Mouse (Mus musculus): ENCODE results near the gene Trit1. TPM values are rescaled to one million over a fixed set of nuclear protein-coding genes. Genes with fewer than 3 reads are reported as not detected.

Trit1 gene
- polyA plus RNA-seq, 1 experiment from 2014 or later, result 26.6 TPM

- 95% methylated on average over 13 of the region's 13 CpGs for WGBS
- Histone ChIP-seq H3K27ac (ENCODE audit: low read depth, low read length) (no peak overlapping the region), H3K9me3 (ENCODE audit: control insufficient read depth, low read length) (no peaks in the 10 kb centered on the region), H3K4me1 (replicated peaks; ENCODE audit: control insufficient read depth, insufficient read depth, low read length) (no peaks in the 10 kb centered on the region), H3K36me3 (ENCODE audit: control insufficient read depth, insufficient read depth, low read length) (peaks cover 14% of the 10 kb centered on the region; the same call in 1 of the 2 replicates), H3K4me2 (replicated peaks; ENCODE audit: low read depth, low read length) (no peak overlapping the region), H3K9ac (ENCODE audit: low read depth, low read length) (no peak overlapping the region), H3K27me3 (ENCODE audit: control insufficient read depth, insufficient read depth, low read length) (no peaks in the 10 kb centered on the region), H3K4me3 (ENCODE audit: low read depth, low read length) (no peak overlapping the region)
- DNase-seq (ENCODE audit: low spot score) (no peak), ATAC-seq (ENCODE audit: low FRiP score) (no peak)
These were observed 9.8 kb downstream of the Trit1 start for GRCm38 (mm10) chr4:123026161-123026560.

- H3K9me3 ChIP-seq (ENCODE audit: control insufficient read depth, low read length), result no peaks in the 10 kb centered on the region
- H3K4me2 ChIP-seq (replicated peaks; ENCODE audit: low read depth, low read length), result no peak overlapping the region
- H3K36me3 ChIP-seq (ENCODE audit: control insufficient read depth, insufficient read depth, low read length), result peaks cover 14% of the 10 kb centered on the region; the same call in 1 of the 2 replicates
- WGBS, result 86% methylated on average over 4 of the region's 4 CpGs
- no peaks in the 10 kb centered on the region for H3K27me3 ChIP-seq (ENCODE audit: control insufficient read depth, insufficient read depth, low read length)
- no peak overlapping the region for H3K27ac ChIP-seq (ENCODE audit: low read depth, low read length)
- DNase-seq (ENCODE audit: low spot score) (no peak), ATAC-seq (ENCODE audit: low FRiP score) (no peak)
- no peak overlapping the region for H3K4me3 ChIP-seq (ENCODE audit: low read depth, low read length)
- H3K4me1 ChIP-seq (replicated peaks; ENCODE audit: control insufficient read depth, insufficient read depth, low read length), result no peaks in the 10 kb centered on the region
- H3K9ac ChIP-seq (ENCODE audit: low read depth, low read length), result no peak overlapping the region
These were observed 10.2 kb downstream of the Trit1 start for GRCm38 (mm10) chr4:123026597-123026996.

- 0 out of 2 replicates have a peak, but pooled peaks cover 2% of the 10 kb centered on the region for H3K36me3 ChIP-seq (ENCODE audit: control insufficient read depth, insufficient read depth, low read length)
- ATAC-seq (ENCODE audit: low FRiP score), result no peak
- WGBS, result 87% methylated on average over 2 of the region's 2 CpGs
These were observed 18.4 kb downstream of the Trit1 start for GRCm38 (mm10) chr4:123034841-123035240.

GRCm38 (mm10) chr4:123035636-123036035 is 19.2 kb downstream of the Trit1 start:
- 95% methylated on average over 2 of the region's 2 CpGs for WGBS

More at GRCm38 (mm10) chr4:123034841-123035240, 18.4 kb downstream of the Trit1 start:
- DNase-seq (ENCODE audit: low spot score), result no peak
- Histone ChIP-seq H3K9ac (ENCODE audit: low read depth, low read length) (no peak overlapping the region), H3K4me2 (replicated peaks; ENCODE audit: low read depth, low read length) (no peak overlapping the region), H3K27ac (ENCODE audit: low read depth, low read length) (no peak overlapping the region), H3K4me1 (replicated peaks; ENCODE audit: control insufficient read depth, insufficient read depth, low read length) (no peaks in the 10 kb centered on the region), H3K27me3 (ENCODE audit: control insufficient read depth, insufficient read depth, low read length) (no peaks in the 10 kb centered on the region), H3K4me3 (ENCODE audit: low read depth, low read length) (no peak overlapping the region), H3K9me3 (ENCODE audit: control insufficient read depth, low read length) (no peaks in the 10 kb centered on the region)

GRCm38 (mm10) chr4:123036710-123037109 is 20.3 kb downstream of the Trit1 start:
- H3K36me3 ChIP-seq (ENCODE audit: control insufficient read depth, insufficient read depth, low read length), result no peaks in the 10 kb centered on the region

More at GRCm38 (mm10) chr4:123035636-123036035, 19.2 kb downstream of the Trit1 start:
- Histone ChIP-seq H3K27me3 (ENCODE audit: control insufficient read depth, insufficient read depth, low read length) (no peaks in the 10 kb centered on the region), H3K9ac (ENCODE audit: low read depth, low read length) (no peak overlapping the region), H3K4me1 (replicated peaks; ENCODE audit: control insufficient read depth, insufficient read depth, low read length) (no peaks in the 10 kb centered on the region), H3K27ac (ENCODE audit: low read depth, low read length) (no peak overlapping the region), H3K4me3 (ENCODE audit: low read depth, low read length) (no peak overlapping the region), H3K4me2 (replicated peaks; ENCODE audit: low read depth, low read length) (no peak overlapping the region), H3K9me3 (ENCODE audit: control insufficient read depth, low read length) (no peaks in the 10 kb centered on the region), H3K36me3 (ENCODE audit: control insufficient read depth, insufficient read depth, low read length) (no peaks in the 10 kb centered on the region)
- no peak for DNase-seq (ENCODE audit: low spot score)
- ATAC-seq (ENCODE audit: low FRiP score), result no peak

GRCm38 (mm10) chr4:123041131-123041530 is 24.7 kb downstream of the Trit1 start:
- H3K36me3 ChIP-seq (ENCODE audit: control insufficient read depth, insufficient read depth, low read length), result no peaks in the 10 kb centered on the region
- H3K4me2 ChIP-seq (replicated peaks; ENCODE audit: low read depth, low read length), result no peak overlapping the region
- no peaks in the 10 kb centered on the region for H3K9me3 ChIP-seq (ENCODE audit: control insufficient read depth, low read length)
- H3K9ac ChIP-seq (ENCODE audit: low read depth, low read length), result no peak overlapping the region
- H3K4me3 ChIP-seq (ENCODE audit: low read depth, low read length), result no peak overlapping the region
- WGBS, result 95% methylated on average over 6 of the region's 6 CpGs
- no peak for ATAC-seq (ENCODE audit: low FRiP score)
- DNase-seq (ENCODE audit: low spot score), result no peak
- H3K27ac ChIP-seq (ENCODE audit: low read depth, low read length), result no peak overlapping the region
- no peaks in the 10 kb centered on the region for H3K27me3 ChIP-seq (ENCODE audit: control insufficient read depth, insufficient read depth, low read length)
- no peaks in the 10 kb centered on the region for H3K4me1 ChIP-seq (replicated peaks; ENCODE audit: control insufficient read depth, insufficient read depth, low read length)

More at GRCm38 (mm10) chr4:123036710-123037109, 20.3 kb downstream of the Trit1 start:
- no peak overlapping the region for H3K9ac ChIP-seq (ENCODE audit: low read depth, low read length)
- no peak overlapping the region for H3K27ac ChIP-seq (ENCODE audit: low read depth, low read length)
- H3K4me3 ChIP-seq (ENCODE audit: low read depth, low read length), result no peak overlapping the region
- H3K4me1 ChIP-seq (replicated peaks; ENCODE audit: control insufficient read depth, insufficient read depth, low read length), result no peaks in the 10 kb centered on the region
- 65% methylated on average over 3 of the region's 3 CpGs for WGBS
- no peaks in the 10 kb centered on the region for H3K27me3 ChIP-seq (ENCODE audit: control insufficient read depth, insufficient read depth, low read length)
- no peak for ATAC-seq (ENCODE audit: low FRiP score)
- no peak for DNase-seq (ENCODE audit: low spot score)
- H3K4me2 ChIP-seq (replicated peaks; ENCODE audit: low read depth, low read length), result no peak overlapping the region
- H3K9me3 ChIP-seq (ENCODE audit: control insufficient read depth, low read length), result no peaks in the 10 kb centered on the region

- H3K4me3 ChIP-seq (ENCODE audit: low read depth, low read length), result no peak overlapping the region
- 77% methylated on average over 1 of the region's 1 CpGs for WGBS
- no peaks in the 10 kb centered on the region for H3K4me1 ChIP-seq (replicated peaks; ENCODE audit: control insufficient read depth, insufficient read depth, low read length)
- no peak overlapping the region for H3K9ac ChIP-seq (ENCODE audit: low read depth, low read length)
- H3K27ac ChIP-seq (ENCODE audit: low read depth, low read length), result no peak overlapping the region
- no peak for ATAC-seq (ENCODE audit: low FRiP score)
- H3K36me3 ChIP-seq (ENCODE audit: control insufficient read depth, insufficient read depth, low read length), result no peaks in the 10 kb centered on the region
- DNase-seq (ENCODE audit: low spot score), result no peak
- H3K27me3 ChIP-seq (ENCODE audit: control insufficient read depth, insufficient read depth, low read length), result no peaks in the 10 kb centered on the region
- H3K9me3 ChIP-seq (ENCODE audit: control insufficient read depth, low read length), result no peaks in the 10 kb centered on the region
- no peak overlapping the region for H3K4me2 ChIP-seq (replicated peaks; ENCODE audit: low read depth, low read length)
These were observed 27.5 kb downstream of the Trit1 start for GRCm38 (mm10) chr4:123043858-123044257.

- H3K4me1 ChIP-seq (replicated peaks; ENCODE audit: control insufficient read depth, insufficient read depth, low read length), result no peaks in the 10 kb centered on the region
- 92% methylated on average over 4 of the region's 4 CpGs for WGBS
- H3K27me3 ChIP-seq (ENCODE audit: control insufficient read depth, insufficient read depth, low read length), result no peaks in the 10 kb centered on the region
- H3K36me3 ChIP-seq (ENCODE audit: control insufficient read depth, insufficient read depth, low read length), result no peaks in the 10 kb centered on the region
- ATAC-seq (ENCODE audit: low FRiP score), result no peak
- no peaks in the 10 kb centered on the region for H3K9me3 ChIP-seq (ENCODE audit: control insufficient read depth, low read length)
- DNase-seq (ENCODE audit: low spot score), result no peak
- H3K27ac ChIP-seq (ENCODE audit: low read depth, low read length), result no peak overlapping the region
- no peak overlapping the region for H3K9ac ChIP-seq (ENCODE audit: low read depth, low read length)
- H3K4me2 ChIP-seq (replicated peaks; ENCODE audit: low read depth, low read length), result no peak overlapping the region
- H3K4me3 ChIP-seq (ENCODE audit: low read depth, low read length), result no peak overlapping the region
These were observed 28.4 kb downstream of the Trit1 start for GRCm38 (mm10) chr4:123044842-123045241.

GRCm38 (mm10) chr4:123046300-123046699 is 29.9 kb downstream of the Trit1 start:
- H3K4me1 ChIP-seq (replicated peaks; ENCODE audit: control insufficient read depth, insufficient read depth, low read length), result no peaks in the 10 kb centered on the region
- no peak overlapping the region for H3K4me2 ChIP-seq (replicated peaks; ENCODE audit: low read depth, low read length)
- H3K36me3 ChIP-seq (ENCODE audit: control insufficient read depth, insufficient read depth, low read length), result no peaks in the 10 kb centered on the region
- H3K27me3 ChIP-seq (ENCODE audit: control insufficient read depth, insufficient read depth, low read length), result no peaks in the 10 kb centered on the region
- no peak overlapping the region for H3K27ac ChIP-seq (ENCODE audit: low read depth, low read length)
- ATAC-seq (ENCODE audit: low FRiP score) (no peak), DNase-seq (ENCODE audit: low spot score) (no peak)
- H3K4me3 ChIP-seq (ENCODE audit: low read depth, low read length), result no peak overlapping the region
- H3K9ac ChIP-seq (ENCODE audit: low read depth, low read length), result no peak overlapping the region
- WGBS, result 73% methylated on average over 3 of the region's 3 CpGs
- H3K9me3 ChIP-seq (ENCODE audit: control insufficient read depth, low read length), result no peaks in the 10 kb centered on the region
